Comparison of ENCODE assay signal across 20 mouse cellular contexts in the genomic region with DNA sequence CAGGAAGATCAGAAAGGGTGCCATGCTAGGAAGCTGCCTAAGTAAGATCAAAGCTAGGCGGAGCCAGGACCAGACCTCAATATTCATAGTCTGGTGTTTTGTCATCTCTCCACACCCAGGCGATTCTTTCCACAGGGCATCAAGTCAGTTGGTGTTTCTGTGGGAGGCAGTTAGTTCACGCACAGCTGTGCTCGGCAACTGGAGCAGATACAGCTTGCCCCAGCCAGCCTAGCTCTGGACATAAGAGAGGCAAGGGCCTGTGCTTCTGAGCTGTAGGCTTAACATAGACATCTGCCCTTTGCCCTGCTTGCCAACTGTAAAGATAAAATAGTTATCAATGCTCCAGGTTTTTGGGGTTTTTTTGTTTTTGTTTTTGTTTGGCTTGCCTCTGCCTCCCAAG.
"Had no signal": no experiment of that assay in that cellular context is flagged by ENCODE, and none has a peak within 500 bp of the region (broad histone marks: within the 10 kb centered on the region; RNA-seq: fewer than 3 reads in every experiment).

No protein-coding gene starts in this region.

- H3K9me3 ChIP-seq: intestine, embryonic 15.5 days; kidney, embryonic 15.5 days; limb, embryonic 12.5 days; limb, embryonic 15.5 days; liver, embryonic 12.5 days; midbrain, embryonic 10.5 days; midbrain, embryonic 15.5 days; neural tube, embryonic 13.5 days had no signal

- H3K4me3 ChIP-seq: intestine, embryonic 15.5 days; kidney, embryonic 15.5 days; limb, embryonic 12.5 days; limb, embryonic 15.5 days; liver, embryonic 12.5 days; midbrain, embryonic 10.5 days; midbrain, embryonic 15.5 days; neural tube, embryonic 13.5 days had no signal

- H3K36me3 ChIP-seq: intestine, embryonic 15.5 days; kidney, embryonic 15.5 days; limb, embryonic 12.5 days; limb, embryonic 15.5 days; liver, embryonic 12.5 days; midbrain, embryonic 10.5 days; midbrain, embryonic 15.5 days; neural tube, embryonic 13.5 days had no signal

- H3K27ac ChIP-seq: intestine, embryonic 15.5 days; kidney, embryonic 15.5 days; limb, embryonic 12.5 days; limb, embryonic 15.5 days; liver, embryonic 12.5 days; midbrain, embryonic 10.5 days; midbrain, embryonic 15.5 days; neural tube, embryonic 13.5 days; stomach, postnatal 0 days had no signal

- H3K27me3 ChIP-seq: intestine, embryonic 15.5 days had no signal

- H3K4me2 ChIP-seq: intestine, embryonic 15.5 days; kidney, embryonic 15.5 days; limb, embryonic 12.5 days; limb, embryonic 15.5 days; liver, embryonic 12.5 days; midbrain, embryonic 15.5 days; neural tube, embryonic 13.5 days had no signal

- DNase-seq: kidney, adult 8-10 months; kidney, postnatal 14 days; kidney, postnatal 4 days; left cerebral cortex, postnatal 4 days; lung, adult 2 months; lung, postnatal 14 days; lung, postnatal 4 days; retina, postnatal 1 day; thymus, adult 2 months; thymus, postnatal 14 days; thymus, postnatal 4 days had no signal

- H3K9ac ChIP-seq: intestine, embryonic 15.5 days; kidney, embryonic 15.5 days; limb, embryonic 12.5 days; limb, embryonic 15.5 days; liver, embryonic 12.5 days; midbrain, embryonic 15.5 days; neural tube, embryonic 13.5 days had no signal

- ATAC-seq: intestine, embryonic 15.5 days; midbrain, embryonic 15.5 days had no signal
